Mouse (Mus musculus) cerebellum, adult 2 months (tissue): ENCODE results near the gene Chst8.

ENCODE experiments used
- CTCF ChIP-seq: fragments of 200-500 bp; IDR thresholded peaks from 2 replicates; pipeline ENCODE4 v1.5.1; 2011; ENCODE audit warnings: low read depth, mild to moderate bottlenecking, control low read depth, low read length, moderate library complexity, borderline replicate concordance; ENCODE audit not compliant: insufficient read depth
- POLR2A ChIP-seq: fragments of 200-500 bp; IDR thresholded peaks from 2 replicates; pipeline ENCODE4 v1.6.1; 2011; ENCODE audit warnings: low read length, control low read depth, borderline replicate concordance; ENCODE audit not compliant: insufficient read depth

GRCm38 (mm10) chr7:34848811-34849210 is 36.3 kb upstream of the Chst8 start:
- TF ChIP-seq POLR2A: no peak
- TF ChIP-seq CTCF: no peak
